Mouse (Mus musculus) layer of hippocampus, adult 18-20 months (tissue): ENCODE data around the gene Senp1. TPM values are rescaled to one million over a fixed set of nuclear protein-coding genes. Genes with fewer than 3 reads are reported as not detected.
A peak's percentile ranks its signal among the peaks of the same experiment; 100 is the strongest.

Experiments used
- DNase-seq, 2 experiments: peaks; one replicate each; pipeline ENCODE4 v3.0.0; 2022; ENCODE audit warnings: low spot score in 2 of 2
- total RNA-seq, 2 experiments: library from RNA; stranded (reverse); gene quantifications; 2 replicates each; pipeline ENCODE4 v1.2.3; 2021

Gene Senp1
- total RNA-seq, 2 experiments from 2014 or later = 12.4 to 13.2 TPM

DNA sequence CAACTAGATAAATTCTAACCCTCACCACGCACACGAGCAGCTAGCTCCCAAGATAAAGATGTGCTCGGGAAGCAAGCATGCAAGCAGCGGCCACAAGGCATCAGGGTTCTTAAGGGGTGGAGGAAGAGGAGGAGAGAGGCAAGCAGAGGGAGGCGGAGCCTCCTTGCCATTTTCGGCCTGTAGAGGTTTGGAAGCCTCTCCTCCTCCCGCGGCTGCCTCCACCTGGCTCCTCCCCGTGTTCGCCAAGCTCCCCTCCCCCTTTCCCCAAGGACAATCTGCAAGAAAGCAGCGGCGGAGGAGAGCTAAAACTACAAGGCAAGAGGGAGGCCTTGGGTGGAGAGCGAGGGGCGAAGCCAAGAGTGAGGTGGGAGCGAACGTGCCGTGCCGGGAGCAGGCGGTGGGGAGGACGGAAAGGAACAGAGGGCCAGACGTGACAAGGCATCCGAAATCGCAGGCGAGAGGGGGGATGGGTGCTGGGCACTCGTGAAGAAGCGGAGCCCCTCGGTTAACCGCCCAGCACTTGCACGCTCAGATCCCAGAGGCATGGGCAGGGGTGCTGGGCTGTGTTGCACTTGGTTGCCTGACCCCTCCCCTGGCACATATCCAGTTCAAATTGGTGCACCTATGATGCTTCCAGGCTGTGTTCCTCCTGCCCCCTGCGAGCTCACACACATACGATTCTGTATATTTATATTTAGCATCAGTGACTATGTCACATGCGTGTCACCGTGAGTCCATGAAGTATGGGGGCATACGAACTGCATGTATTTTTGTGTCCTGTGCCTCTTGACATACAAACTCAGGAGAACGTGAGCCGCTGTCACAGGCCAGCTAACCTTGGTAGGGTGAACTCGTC is 15.0 kb upstream of the Senp1 start:
- DNase-seq = peak; percentile 84 to 90

DNA sequence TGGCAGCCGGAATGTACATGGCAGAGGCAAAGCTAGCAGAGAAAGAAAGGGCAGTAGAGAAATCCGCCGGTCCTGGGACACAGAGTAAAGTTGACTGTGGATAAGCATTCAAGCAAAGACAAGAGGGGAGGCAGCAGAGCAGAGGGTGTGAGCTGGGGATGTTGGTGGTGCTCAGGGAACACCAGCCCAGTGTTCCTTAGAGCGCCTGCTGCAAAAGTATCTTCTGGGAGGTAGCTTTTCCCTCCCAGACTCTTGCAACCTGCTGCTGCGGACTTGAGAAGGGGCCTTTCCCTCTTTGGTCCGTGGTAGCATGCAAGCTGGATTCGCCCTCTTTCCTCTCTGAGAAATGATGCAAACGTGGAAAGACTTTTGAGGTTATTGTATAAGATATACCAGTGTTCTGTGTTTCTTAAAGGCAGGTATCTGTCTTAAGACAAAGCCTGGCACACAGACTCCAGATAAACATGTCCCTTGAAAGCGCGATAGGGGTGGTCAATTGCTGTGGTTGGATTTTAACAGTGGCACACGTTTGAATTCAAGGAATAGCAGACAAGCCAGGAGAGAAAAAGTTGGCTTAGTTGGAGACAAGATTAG is 14.3 kb upstream of the Senp1 start:
- no peak for DNase-seq

DNA sequence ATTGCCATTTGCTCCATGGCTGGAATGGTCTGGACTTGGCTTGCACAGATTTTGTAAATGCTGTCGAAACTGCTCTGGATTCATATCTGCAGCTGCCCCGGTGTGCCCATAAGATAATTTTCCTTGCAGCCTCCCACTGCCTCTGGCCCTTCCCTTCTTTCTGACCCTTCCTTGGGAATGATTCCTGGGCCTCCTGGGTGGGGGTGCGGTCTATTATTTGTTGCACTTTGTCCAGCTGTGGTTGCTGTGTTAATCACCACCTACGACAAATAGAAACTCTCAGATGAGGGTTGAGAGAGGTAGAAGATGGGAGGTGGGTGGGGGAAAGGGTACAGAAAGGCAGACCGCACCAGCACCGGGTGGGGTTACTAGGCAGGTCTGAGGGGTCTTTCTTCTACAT is 13.7 kb upstream of the Senp1 start:
- no peak for DNase-seq

DNA sequence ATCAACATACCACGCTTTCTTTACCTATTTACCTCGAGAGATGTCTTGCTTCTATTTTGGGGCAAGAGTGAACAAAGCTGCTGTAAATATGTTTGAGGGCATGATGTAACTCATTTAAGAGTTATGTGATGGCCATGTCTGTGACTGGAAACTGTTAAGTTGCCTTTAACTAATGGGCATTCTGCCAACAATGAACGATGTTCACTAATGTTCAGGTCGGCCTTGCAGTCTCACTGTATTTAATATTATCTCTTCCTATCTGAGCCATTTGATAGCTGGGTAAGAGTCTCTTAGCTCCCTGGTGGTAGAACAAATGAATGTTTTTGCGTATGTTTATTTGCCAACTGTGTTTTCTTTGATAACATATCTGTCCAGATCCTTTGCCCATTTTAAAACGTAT is 13.0 kb upstream of the Senp1 start:
- no peak for DNase-seq

DNA sequence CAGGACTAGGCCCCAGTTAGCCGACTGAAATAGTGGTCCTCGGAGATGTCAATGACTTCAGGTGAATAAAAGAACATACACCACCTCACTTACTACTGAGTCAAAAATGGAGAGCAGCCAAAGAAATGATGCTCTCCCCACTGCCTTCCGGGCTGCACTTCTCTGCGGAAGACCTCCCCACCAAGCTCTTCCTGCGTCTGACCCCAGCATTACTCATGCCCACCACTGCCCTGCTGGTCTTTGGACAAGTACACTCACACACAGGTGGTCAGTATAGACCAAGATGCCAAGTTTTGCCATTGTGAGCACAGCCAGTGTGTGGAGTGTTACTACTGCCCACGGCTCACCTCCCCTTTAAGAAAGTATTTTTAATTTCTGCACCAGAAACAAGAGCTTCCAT is 8.9 kb upstream of the Senp1 start:
- DNase-seq = no peak

DNA sequence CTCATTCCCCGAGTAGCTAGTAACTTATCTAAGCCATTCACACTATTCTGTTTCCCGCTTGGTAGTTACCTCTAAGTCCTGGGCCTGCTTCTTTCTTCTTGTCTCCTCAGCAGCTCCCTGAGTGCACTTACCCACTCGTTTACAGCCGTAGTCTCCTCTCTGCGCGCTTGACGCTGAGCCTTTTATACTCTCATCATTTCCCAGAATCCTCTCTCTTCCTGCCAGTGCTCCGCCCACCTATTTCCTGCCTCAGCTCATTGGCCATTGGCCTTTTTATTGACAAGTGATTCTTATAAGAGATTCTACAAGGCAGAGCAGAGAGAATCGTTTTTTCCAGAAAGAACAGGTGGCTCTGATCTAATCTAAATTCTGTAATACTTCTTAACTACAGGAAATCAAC is 5.0 kb upstream of the Senp1 start:
- no peak for DNase-seq

DNA sequence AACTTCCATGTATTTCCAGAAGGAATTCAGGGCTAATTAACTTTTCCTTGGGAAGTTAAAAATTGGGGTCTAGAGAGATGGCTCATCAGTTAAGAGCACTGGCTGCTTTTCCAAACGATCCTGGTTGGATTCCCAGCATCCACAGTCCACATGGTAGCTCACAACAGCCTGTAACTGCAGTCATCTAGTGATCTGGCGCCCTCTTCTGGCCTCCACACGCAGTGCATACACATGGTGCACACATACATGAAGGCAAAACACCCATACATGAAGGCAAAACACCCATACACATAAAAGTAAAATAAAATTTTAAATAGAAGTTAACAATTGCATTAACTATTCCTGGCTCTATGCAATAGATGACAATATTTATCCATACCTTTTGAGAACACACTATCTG is 3.4 kb upstream of the Senp1 start:
- no peak for DNase-seq

DNA sequence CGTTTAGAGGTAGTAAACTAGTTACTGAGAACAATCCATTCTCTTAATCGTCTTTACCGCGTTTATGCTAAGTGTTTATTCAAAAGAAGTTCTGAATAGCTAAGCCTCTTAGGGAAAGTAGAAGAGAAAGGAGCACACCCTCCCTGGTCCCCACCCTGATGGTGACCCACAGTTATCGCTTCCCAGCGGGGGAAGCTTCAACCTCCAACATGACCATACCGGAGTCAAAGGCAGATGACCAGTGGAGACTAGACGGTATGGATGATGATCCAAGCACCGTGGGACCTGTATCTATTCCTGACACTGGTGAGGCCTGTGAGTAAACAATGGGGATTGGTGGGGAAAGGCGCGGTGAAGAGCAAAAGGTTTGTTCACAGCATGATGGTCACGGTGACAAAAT is 1.4 kb upstream of the Senp1 start:
- no peak for DNase-seq

DNA sequence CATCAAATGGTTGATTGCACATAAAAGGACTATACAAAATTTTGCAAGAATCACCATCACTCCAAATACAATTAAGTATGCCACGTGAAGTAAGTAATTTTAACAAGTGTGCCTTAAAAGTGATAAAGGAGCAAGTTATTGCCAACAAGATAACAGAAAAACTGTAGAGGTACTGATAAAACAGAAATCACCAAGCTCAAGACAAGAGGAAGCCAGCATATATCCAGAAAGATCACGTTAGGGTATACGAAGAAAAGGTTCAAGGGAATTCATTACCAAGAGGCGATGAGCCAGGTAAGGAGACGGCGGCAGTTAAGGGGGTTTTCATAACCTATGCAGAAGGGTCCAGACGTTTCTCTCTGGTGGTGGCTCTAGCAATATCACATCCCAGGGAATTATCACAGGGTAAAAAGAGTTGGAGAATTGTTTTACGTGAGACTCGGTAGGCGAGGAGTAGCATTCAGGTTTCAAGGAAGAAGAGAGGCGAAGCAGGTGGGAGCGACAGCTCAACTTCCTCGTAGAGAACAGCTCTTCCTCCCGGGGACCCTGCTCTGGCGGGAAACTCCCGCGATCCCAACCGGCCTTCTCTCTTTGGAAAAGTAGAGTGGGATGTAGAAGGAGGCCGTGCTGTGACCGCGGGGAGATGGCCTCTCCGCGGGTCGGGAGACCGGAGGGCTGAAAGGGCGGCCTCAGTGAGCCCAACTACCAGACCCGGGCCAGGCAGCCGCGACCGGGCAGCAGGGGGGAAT is 998 bp downstream of the Senp1 start, which contains the start of gene Pfkm:
Gene Pfkm (plus strand): TSS at position 218 of the 749 bp plus-strand sequence.
- no peak for DNase-seq

DNA sequence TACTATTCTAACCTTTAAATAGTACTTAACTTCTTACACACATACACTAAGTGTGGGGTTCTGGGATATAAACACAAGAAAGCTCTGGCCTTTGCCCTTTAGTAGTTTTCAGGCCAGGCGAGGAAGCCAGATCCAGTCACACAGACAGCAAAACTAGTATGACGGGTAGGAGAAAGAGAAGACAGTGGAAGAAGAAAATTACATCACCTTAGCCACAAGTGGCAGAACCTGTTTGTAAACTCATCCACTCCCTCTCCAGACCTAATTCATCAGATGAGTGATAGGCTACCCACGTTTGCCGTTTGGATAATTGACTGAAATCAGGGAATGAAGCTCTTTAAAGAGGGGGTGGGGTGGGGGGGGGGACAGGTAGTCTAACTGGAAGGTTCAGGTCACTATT is 1.7 kb downstream of the Senp1 start:
- no peak for DNase-seq

DNA sequence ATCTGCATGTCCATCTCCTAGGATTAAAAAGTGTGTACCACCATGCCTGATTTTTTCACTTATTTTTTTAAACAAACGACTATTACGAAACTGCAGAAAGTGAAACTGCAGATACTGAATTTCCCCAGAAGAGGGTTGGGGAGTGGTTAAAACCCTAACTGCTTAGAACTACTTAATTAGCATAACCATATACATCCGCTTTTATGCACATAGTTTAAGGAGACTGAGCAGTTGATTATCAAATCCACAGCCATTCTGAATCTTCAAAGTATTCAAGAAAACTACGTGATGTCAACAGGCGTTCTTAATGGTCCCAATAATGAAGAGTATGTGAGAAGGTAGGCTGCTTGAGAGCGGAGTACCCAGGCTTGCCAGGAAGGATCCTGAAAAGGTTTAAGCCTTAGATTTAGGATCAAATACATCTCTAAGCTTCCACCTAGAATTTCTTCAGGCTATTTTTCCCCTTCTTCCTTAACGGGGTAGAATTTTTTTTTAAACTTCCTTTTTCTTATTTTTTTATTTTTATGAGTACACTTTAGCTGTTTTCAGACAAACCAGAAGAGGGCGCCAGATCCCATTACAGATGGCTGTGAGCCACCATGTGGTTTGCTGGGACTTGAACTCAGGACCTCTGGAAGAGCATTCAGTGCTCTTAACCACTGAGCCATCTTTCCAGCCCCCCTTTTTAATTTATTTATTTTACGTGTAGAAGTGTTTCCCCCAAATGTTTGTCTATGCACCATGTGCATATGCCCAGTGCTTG is 3.9 kb downstream of the Senp1 start:
- no peak for DNase-seq

DNA sequence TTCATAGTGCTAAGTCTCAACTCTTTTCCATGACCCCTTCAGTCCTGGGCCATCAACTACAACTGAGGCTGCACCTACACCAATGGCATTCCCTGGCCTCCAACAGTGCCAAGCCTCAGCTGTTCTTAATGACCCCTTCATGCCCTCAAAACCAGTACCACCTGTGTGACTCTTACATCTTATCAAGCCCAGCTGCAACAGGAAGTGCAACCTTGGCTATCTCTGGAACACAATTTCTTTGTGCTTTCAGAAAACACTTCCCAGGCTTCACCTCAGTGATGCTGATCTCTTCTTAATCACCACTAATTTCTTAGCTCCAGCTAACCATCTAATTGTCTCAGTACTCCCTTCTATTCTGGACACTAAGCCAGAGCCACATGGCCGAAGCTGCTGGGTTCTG is 4.7 kb downstream of the Senp1 start:
- no peak for DNase-seq

DNA sequence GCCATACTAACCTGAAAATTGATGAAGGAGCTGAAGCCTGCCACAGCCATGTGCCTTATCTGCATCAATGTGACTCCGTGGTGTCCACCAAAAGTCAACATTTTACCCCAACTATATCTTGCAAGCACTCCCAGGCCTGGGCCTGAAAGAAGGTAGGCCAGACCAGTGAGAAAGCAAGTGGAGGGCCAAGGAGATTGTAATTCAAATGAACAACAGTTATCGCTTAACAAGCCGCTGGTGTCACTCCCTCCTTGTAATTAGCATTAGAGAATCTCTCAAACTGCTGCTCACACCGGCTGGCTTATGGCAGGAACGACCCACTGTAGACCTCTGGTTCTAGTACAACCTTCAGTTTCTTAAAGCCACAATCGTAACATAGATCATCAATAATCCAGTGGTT is 16.6 kb downstream of the Senp1 start:
- DNase-seq = no peak

DNA sequence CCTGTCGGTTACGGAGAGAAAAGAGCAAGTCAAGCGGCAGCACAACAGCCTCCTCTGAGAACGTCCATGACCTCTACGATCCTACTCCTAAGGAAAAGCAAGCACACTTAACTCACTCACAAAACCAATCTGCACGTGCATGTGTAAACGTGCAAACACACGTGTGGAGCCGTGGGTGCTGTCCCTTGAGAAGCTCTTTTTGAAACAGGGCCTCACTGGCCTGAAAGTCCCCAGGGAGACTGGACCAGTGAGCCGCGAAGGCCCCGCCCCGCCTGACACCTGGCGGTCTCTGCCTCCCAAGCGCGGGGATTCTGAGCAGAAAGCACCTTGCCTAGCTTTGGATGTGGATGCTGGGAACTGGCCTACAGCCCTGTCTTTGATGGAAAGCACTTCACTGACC is 18.5 kb downstream of the Senp1 start:
- DNase-seq = no peak

DNA sequence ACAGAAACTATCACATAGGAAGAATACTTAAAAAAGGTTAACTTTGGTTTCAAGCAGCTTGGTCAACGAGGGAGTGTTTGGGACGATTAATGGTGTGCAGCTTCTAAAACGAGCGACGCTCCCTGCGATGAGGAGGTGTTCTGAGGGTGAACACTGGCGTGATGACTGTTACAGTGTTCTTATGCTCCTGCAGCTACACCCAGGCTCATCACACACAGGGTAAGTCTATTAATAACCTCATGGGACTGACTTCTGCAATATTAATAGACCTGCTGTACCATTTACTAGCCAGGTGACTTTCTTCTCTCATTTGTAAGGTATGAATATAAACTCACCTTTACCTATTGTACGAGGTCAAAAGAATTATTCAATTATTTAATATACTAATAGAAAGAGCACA is 19.0 kb downstream of the Senp1 start:
- no peak for DNase-seq

DNA sequence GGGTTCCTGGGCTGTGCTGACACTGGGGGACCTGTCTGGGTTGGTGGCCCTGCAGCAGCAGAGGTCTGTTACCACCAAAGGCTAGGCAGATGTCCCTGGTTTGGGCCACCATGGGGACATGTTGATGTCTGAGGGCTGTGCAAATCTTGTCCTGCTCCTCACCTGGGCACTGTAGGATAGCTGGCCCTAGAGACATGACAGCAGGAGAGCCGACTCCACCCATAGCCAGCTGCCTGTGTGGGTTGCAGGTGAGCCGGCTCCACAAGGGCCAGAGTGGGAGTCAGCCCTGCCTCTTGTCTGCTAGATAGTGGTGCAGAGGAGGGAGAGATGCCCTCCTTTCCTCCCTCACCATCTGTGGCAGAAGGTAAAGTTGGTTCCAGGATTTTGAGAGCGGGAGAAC is 23.2 kb downstream of the Senp1 start:
- DNase-seq = no peak

DNA sequence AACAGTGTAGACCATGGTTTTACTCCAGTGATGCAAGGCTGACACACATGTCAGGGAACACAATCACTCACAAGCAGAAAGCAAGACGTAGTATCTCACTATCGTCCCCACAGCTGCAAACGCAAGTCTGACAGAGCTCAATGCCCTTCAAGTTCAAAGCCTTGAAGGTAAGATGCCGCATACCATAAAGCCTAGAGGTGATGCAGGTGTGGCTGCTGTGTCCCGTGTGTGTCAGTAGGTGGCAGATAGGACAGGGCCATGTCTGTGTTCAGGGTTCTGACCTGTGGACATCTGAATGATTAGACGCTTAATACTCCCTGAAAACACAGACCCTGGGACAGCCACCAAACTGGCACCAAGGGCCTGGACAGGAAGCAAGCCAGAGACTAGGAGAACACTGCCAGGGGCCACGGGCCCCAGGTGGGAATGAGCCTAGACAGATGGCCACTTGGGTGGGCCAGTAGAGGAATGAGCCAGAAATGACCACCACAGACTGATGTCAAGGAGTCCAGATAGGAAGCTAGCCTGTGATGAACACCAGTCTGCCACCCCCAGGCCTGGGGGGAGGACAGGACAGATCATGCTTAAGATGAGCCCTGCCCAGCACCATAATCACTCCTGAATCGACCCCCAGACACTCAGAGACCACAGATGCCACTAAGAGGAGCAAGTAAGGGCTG is 23.8 kb downstream of the Senp1 start:
- no peak for DNase-seq

DNA sequence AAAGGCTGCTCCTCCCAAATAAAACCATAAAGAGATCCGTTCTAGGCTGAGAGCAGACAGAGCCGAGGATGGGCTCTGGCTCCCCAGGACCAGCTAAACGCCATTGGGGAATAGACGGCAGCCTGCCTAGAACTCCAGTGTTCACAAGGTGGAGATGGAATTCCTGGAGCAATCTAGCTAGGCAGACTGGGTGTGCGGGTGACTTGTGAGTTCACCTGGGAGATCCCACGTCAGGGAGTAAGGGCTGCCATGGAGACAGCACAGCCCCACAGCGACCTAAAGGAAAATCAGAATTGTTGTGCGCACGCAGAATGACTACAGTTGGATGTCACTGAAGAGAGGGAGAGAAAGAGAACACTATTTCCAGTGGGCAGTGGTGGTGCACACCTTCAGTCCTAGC is 25.0 kb downstream of the Senp1 start:
- DNase-seq = no peak

DNA sequence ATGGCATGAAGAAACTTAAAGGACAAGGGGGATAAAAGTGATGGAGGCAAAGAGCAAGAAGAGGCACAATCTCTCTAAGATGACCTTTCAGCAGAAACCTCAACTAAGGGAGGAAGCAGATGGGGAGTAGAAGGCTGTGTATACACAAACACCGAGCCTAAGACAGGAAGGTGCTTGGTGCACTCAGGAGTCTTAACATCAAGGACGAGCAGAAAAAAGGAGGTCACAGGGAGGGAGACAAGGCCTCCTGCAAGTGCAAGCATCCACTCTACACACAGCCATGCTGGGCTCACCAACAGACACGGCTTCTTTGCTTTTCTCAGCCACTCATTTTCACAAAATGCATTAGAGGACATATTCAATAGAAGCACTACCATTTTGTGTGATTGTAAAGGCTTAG is 26.1 kb downstream of the Senp1 start:
- no peak for DNase-seq

DNA sequence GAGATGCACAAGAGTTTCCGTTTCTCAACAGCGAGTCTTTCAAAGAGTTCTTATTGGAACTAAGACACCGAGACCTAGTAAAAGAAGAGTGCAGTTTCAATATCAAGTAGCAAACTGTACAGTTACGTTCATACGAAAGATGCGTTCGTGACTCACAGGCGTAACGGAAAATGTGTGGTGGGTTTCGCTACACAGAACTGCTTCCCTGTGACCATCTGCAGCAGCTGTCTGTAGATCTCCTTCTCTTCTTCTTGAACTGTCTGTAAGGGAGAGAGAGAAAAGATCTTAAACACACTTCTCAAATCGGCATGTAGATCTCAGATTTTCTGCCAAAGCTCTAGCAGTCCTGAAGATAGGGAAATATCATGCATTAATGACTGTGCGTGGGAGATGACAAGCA is 26.9 kb downstream of the Senp1 start:
- peak in 1 of 2 experiments; percentile 23 for DNase-seq

DNA sequence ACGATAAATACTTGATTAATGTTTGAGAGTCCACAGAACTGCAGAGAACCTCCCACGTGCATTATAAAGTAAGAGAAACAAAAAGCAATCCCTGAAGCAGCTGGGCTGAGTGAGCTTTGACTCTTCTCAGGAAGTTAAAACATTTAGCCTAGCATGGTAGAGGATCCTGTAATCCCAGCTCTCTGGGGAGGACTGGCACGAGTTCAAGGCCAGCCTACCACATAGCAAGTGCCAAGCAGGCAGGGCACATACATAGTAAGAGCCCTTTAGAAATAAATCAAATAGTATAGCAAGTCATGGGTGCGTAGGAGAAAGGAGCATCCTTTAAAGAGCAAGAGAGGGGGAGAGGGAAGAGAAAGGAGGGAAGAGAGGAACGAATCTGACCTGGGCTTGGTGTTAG is 27.7 kb downstream of the Senp1 start:
- no peak for DNase-seq
